Mouse (Mus musculus): Measurements from ENCODE around the gene Iqcj.

DNA sequence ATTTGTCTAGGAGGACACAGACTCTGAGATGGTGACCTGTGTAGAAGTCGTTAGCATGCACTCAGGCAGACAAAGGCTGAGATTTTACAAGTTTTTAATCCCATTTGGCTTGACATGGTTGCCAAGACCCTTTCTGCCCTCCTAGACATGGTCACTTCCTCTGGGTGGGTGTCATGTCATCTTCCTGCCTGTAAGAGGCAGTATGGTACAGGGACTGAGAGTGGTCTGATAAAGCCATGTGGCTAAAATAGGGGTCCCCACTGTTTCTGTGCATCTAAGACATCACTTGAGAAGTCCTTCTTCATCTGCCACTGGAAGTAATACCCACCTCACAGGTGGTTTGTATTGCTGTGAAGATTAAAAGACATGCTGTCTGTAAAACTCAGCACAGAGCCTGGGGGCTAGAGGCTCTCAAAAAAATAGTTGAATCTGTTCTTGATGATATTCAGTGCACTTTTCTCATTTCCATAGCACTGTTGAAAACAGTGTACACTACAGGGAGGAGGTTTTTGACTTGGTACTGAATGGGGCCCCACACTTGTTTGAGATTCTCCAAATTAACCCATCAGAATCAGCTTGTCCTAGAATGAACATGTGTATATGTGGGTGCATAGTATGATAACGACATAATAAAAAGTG, 167.3 kb downstream of the Iqcj start:
- TF ChIP-seq TAL1 (IDR thresholded peaks at IDR 0.05; ENCODE audit: low read length) (no peak), GATA1 (IDR thresholded peaks at IDR 0.05; ENCODE audit: low read length) (no peak)
